Mouse (Mus musculus) small intestine, adult 2 months (tissue): ENCODE measurements at regions not wholly inside any gene's neighbourhood (a gene's known extent, or its start where the extent isn't known, plus 50 kb on each side); places are given as distances from the start of the nearest gene placed in this dataset.

Experiments used
- CTCF ChIP-seq: fragments of 200-500 bp; IDR thresholded peaks from 2 replicates; pipeline ENCODE4 v1.5.1; 2012; ENCODE audit warnings: low read depth, mild to moderate bottlenecking, control low read depth, inconsistent platforms, low read length, moderate library complexity, mixed read lengths; ENCODE audit not compliant: insufficient replicate concordance, insufficient read length; ENCODE audit errors: extremely low read depth
- POLR2A ChIP-seq: fragments of 200-500 bp; IDR thresholded peaks from 2 replicates; pipeline ENCODE4 v1.6.1; 2012; ENCODE audit warnings: low read depth, mild to moderate bottlenecking, control low read depth, inconsistent platforms, low read length, moderate library complexity

DNA sequence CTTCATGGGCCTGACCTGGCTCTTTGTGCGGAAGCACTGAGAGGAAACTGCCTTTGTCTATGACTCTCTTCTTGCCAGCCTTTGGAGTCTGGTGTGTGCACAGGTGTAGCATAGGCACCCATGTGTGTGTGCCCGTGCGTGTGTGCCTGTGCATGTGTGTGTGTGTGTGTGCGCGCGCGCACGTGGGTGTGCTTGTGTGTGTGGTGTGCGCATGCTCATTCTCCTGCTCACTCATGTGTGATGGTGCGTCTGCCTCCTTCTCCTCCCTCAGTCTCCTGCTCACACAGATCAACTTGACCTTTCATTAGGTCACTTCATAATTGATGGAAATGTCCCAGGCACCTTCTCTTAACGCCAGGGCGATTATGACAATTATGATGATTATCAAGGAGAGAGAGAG is 66.7 kb upstream of the Zc3h12a start:
- no peak for TF ChIP-seq CTCF
- no peak for TF ChIP-seq POLR2A
